Mouse (Mus musculus) CH12.LX (cell line): ENCODE measurements around the gene Ccnk. TPM values are rescaled to one million over a fixed set of nuclear protein-coding genes. Genes with fewer than 3 reads are reported as not detected.

Source experiments
- DNase-seq: peaks from one replicate; pipeline ENCODE4 v3.0.0-alpha.2; 2013; ENCODE audit errors: extremely low read depth
- H3K27ac ChIP-seq: 2 replicates; pipeline ENCODE4 v1.5.1; 2012; ENCODE audit warnings: low read depth, mild to moderate bottlenecking, control low read depth, moderate library complexity; ENCODE audit not compliant: insufficient read depth
- H3K27me3 ChIP-seq: replicated peaks from 2 replicates; pipeline ENCODE3; 2012; ENCODE audit warnings: inconsistent platforms
- H3K36me3 ChIP-seq, 2 experiments: replicated peaks in 1 of 2; 2 replicates each; pipeline versions ENCODE3 to v1.6.1; 2012; ENCODE audit warnings: inconsistent platforms in 1 of 2, low read length in 1 of 2, mild to moderate bottlenecking in 1 of 2, mixed read lengths in 1 of 2, moderate library complexity in 1 of 2; ENCODE audit not compliant: control insufficient read depth in 1 of 2, insufficient read depth in 1 of 2
- H3K4me1 ChIP-seq, 2 experiments: 2 replicates each; pipeline ENCODE4 v1.6.1; 2012; ENCODE audit warnings: inconsistent platforms in 1 of 2, moderate library complexity in 1 of 2; ENCODE audit not compliant: insufficient read depth in 2 of 2, control insufficient read depth in 1 of 2
- H3K4me2 ChIP-seq: 2 replicates; pipeline ENCODE4 v1.6.1; 2012; ENCODE audit warnings: low read depth, mild to moderate bottlenecking, control low read depth; ENCODE audit not compliant: poor library complexity, insufficient read depth, severe bottlenecking
- H3K4me3 ChIP-seq, 3 experiments: fragments of 150-350 bp in 1 of 3; sonication (generic) in 1 of 3; replicated peaks in 1 of 3; 2 replicates each; pipeline versions ENCODE3 to v1.5.1; 2011 to 2012; ENCODE audit warnings: low read depth in 2 of 3, low read length in 2 of 3, mild to moderate bottlenecking in 2 of 3, moderate library complexity in 2 of 3, control low read depth in 1 of 3, improper control_type of control experiment in 1 of 3, inconsistent platforms in 1 of 3, mixed read lengths in 1 of 3; ENCODE audit not compliant: poor library complexity in 1 of 3
- H3K79me2 ChIP-seq: replicated peaks from 2 replicates; pipeline ENCODE4 v1.6.1; 2012; ENCODE audit warnings: mild to moderate bottlenecking, moderate library complexity; ENCODE audit not compliant: control insufficient read depth, poor library complexity, insufficient read depth, severe bottlenecking; ENCODE audit errors: extremely low read depth
- H3K9ac ChIP-seq: 2 replicates; pipeline ENCODE4 v1.6.1; 2012; ENCODE audit warnings: low read depth, mild to moderate bottlenecking, control low read depth, moderate library complexity; ENCODE audit not compliant: insufficient read depth
- H3K9me3 ChIP-seq: replicated peaks from 2 replicates; pipeline ENCODE3; 2012; ENCODE audit warnings: low read length, inconsistent platforms, mixed read lengths
- CHD2 ChIP-seq: IDR thresholded peaks from 2 replicates; pipeline ENCODE4 v1.6.1; 2011; ENCODE audit warnings: low read length, improper control_type of control experiment
- CTCF ChIP-seq, 2 experiments: IDR thresholded peaks in 1 of 2; conservative IDR thresholded peaks in 1 of 2; 2 replicates each; pipeline ENCODE4 v1.5.1; 2011 to 2012; ENCODE audit warnings: low read depth in 2 of 2, low read length in 2 of 2, improper control_type of control experiment in 1 of 2, inconsistent platforms in 1 of 2, mild to moderate bottlenecking in 1 of 2, moderate library complexity in 1 of 2
- EP300 ChIP-seq: IDR thresholded peaks from 2 replicates; pipeline ENCODE4 v1.6.1; 2011; ENCODE audit warnings: low read length, improper control_type of control experiment
- GABPA ChIP-seq: IDR thresholded peaks from 2 replicates; pipeline ENCODE4 v1.6.1; 2012; ENCODE audit warnings: low read depth, low read length, improper control_type of control experiment, inconsistent platforms; ENCODE audit not compliant: insufficient replicate concordance
- MEF2A ChIP-seq: IDR thresholded peaks from 2 replicates; pipeline ENCODE4 v1.6.1; 2014; ENCODE audit warnings: low read depth, mild to moderate bottlenecking, inconsistent platforms, low read length, improper control_type of control experiment, borderline replicate concordance
- MYC ChIP-seq: IDR thresholded peaks from 2 replicates; pipeline ENCODE4 v1.6.1; 2011; ENCODE audit warnings: low read depth, mild to moderate bottlenecking, improper control_type of control experiment, low read length
- NRF1 ChIP-seq: IDR thresholded peaks from 2 replicates; pipeline ENCODE4 v1.6.1; 2014; ENCODE audit warnings: low read depth, mild to moderate bottlenecking, inconsistent platforms, low read length, improper control_type of control experiment, moderate library complexity
- PAX5 ChIP-seq: IDR thresholded peaks from 2 replicates; pipeline ENCODE4 v1.6.1; 2012; ENCODE audit warnings: low read length, inconsistent platforms, mixed read lengths
- RAD21 ChIP-seq: IDR thresholded peaks from 2 replicates; pipeline ENCODE4 v1.6.1; 2011; ENCODE audit warnings: low read depth, mild to moderate bottlenecking, low read length, improper control_type of control experiment, moderate library complexity
- RCOR1 ChIP-seq: conservative IDR thresholded peaks from 2 replicates; pipeline ENCODE4 v1.6.1; 2012; ENCODE audit warnings: low read depth, mild to moderate bottlenecking, inconsistent platforms, low read length, improper control_type of control experiment
- TCF12 ChIP-seq: IDR thresholded peaks from 2 replicates; pipeline ENCODE4 v1.6.1; 2014; ENCODE audit warnings: low read depth, mild to moderate bottlenecking, inconsistent platforms, low read length, improper control_type of control experiment
- ZC3H11A ChIP-seq: IDR thresholded peaks from 2 replicates; pipeline ENCODE4 v1.6.1; 2012; ENCODE audit warnings: low read depth, mild to moderate bottlenecking, inconsistent platforms, low read length, improper control_type of control experiment
- ZKSCAN1 ChIP-seq: IDR thresholded peaks from 2 replicates; pipeline ENCODE4 v1.6.1; 2012; ENCODE audit warnings: low read depth, inconsistent platforms, low read length, improper control_type of control experiment, borderline replicate concordance
- dilution Hi-C: fragments of 300-500 bp; cut with MboI; formaldehyde crosslinking; loops from 2 replicates; pipeline ENCODE4 v1.14.3; 2020; ENCODE audit warnings: low sequenced_read_pairs; ENCODE audit not compliant: extremely low pct_unique_long_range_greater_than_20kb, extremely low pct_ligation_motif_present
- in situ Hi-C: fragments of 300-500 bp; cut with MboI; formaldehyde crosslinking; loops from 3 replicates; pipeline ENCODE4 v1.14.3; 2019; ENCODE audit warnings: low sequenced_read_pairs, low pct_ligation_motif_present, low pct_unique_long_range_greater_than_20kb, mixed read lengths
- polyA plus RNA-seq: library from polyadenylated mRNA; unstranded; fragments of >175 nt; gene quantifications from 2 replicates; pipeline ENCODE4 v1.2.1, GENCODE M21; 2012; ENCODE audit warnings: low read depth; ENCODE audit not compliant: insufficient read length
- total RNA-seq, 2 experiments: library from RNA; depleted of rRNA; stranded (reverse); fragments of 300-350 nt in 1 of 2; fragments of >200 nt in 1 of 2; gene quantifications; 2 replicates each; pipeline ENCODE4 v1.2.3; 2012 to 2014

The Ccnk gene
- total and polyA plus RNA-seq, 3 experiments: 9.2 to 66.8 (median 10.1) TPM

DNA sequence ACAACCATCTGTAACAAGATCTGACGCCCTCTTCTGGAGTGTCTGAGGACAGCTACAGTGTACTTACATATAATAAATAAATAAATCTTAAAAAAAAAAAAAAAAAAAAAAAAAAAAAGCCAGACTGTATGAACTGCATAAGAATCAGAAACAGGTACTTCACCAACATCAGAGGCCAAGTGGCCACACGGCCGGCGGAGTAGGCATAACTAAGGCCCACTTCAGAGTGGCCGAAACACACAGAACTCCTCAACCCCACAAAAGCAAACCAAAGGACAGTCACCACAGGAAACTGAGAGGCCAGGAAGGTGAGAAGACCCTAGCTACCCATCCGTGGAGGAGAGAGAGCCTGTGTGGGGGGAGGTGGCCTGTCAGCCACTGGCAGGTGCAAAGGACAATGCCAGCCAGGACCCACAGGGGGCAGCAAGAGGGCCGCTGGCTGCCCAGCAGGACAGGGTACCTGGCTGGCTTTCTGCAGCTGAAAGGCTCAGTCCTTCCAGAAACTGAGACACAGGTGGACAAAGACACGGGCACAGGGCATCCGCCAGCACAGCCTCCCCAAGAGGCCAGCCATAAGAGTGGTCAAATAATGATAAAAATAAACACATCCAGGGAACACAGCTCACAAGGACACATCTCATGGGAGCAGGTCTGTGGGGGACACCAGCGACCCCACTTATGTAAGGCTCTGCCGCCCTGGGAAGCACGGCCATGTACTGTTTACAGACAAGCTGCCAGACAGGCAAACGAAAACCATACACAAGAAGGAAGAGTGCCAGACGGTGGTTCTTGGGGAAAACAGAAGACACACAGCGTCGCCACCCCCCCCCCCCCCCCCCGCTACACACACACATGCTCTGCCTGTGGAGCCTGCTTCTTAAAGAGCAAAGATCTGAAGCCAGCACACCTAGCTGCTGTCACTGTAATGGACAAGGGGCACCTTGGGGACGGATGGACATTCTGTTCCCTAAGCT is 51.7 kb downstream of the Ccnk start:
- dilution Hi-C loops (no loop called here), in situ Hi-C loops (no loop called here)
- peaks cover 3 to 81% of the 10 kb centered on the region in 2 experiments; a peak in 3 of 4 replicates for H3K4me1 ChIP-seq
- H3K79me2 ChIP-seq: no peaks in the 10 kb centered on the region
- no peak overlapping the region for H3K9ac ChIP-seq
- no peaks in the 10 kb centered on the region for H3K27me3 ChIP-seq
- no peak for TF ChIP-seq MEF2A
- TF ChIP-seq RAD21: peak; percentile 20
- peak; percentile 12 to 38; a peak in 2 of 4 replicates for TF ChIP-seq CTCF (conservative IDR thresholded peaks at IDR 0.05 in 1 of 2, IDR thresholded peaks at IDR 0.05 in 1 of 2; ENCODE audit: low read depth in 2 of 2, low read length in 2 of 2)
- TF ChIP-seq GABPA: no peak
- H3K36me3 ChIP-seq: peaks cover 0 to 43% of the 10 kb centered on the region in 2 experiments
- no peaks in the 10 kb centered on the region for H3K9me3 ChIP-seq
- no peak overlapping the region for H3K27ac ChIP-seq
- DNase-seq: no peak
- no peak overlapping the region for H3K4me3 ChIP-seq
- H3K4me2 ChIP-seq: no peak overlapping the region

DNA sequence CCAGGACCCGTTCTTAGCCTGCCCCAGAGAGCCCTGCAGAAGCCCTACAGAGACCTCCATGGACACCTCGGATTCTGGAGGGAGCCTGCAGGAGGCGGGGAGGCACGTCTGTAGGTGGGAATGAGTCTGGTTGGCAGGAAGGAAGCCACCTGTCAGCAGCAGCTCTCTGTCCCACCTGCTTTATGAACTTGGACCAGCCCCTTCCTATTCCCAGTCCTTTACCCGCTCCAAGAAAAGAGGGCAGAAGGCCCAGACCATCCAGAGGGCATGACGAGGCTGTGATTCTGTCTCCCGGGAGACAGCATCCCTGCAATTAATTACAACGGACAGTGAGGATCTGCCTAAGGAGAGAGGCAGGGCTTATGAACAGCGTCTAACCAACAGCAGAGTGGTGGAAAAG is 52.5 kb downstream of the Ccnk start:
- H3K9me3 ChIP-seq: no peaks in the 10 kb centered on the region
- in situ Hi-C loops: no loop called here
- H3K36me3 ChIP-seq: peaks cover 0 to 40% of the 10 kb centered on the region in 2 experiments
- H3K4me1 ChIP-seq: peaks cover 3 to 80% of the 10 kb centered on the region in 2 experiments; a peak in 3 of 4 replicates
- H3K9ac ChIP-seq: no peak overlapping the region
- DNase-seq: no peak
- no peak overlapping the region for H3K27ac ChIP-seq
- no peak overlapping the region for H3K4me3 ChIP-seq
- dilution Hi-C loops: no loop called here
- H3K79me2 ChIP-seq: no peaks in the 10 kb centered on the region
- no peak for TF ChIP-seq EP300
- no peak for TF ChIP-seq RCOR1
- TF ChIP-seq PAX5: no peak
- TF ChIP-seq ZC3H11A: no peak
- TF ChIP-seq MYC: no peak
- TF ChIP-seq RAD21: no peak
- no peak for TF ChIP-seq NRF1
- TF ChIP-seq GABPA: no peak
- no peak for TF ChIP-seq TCF12
- no peak for TF ChIP-seq ZKSCAN1
- TF ChIP-seq CTCF (conservative IDR thresholded peaks at IDR 0.05 in 1 of 2, IDR thresholded peaks at IDR 0.05 in 1 of 2; ENCODE audit: low read depth in 2 of 2, low read length in 2 of 2): no peak
- no peak for TF ChIP-seq CHD2
- H3K27me3 ChIP-seq: no peaks in the 10 kb centered on the region
- no peak overlapping the region for H3K4me2 ChIP-seq
